Mouse (Mus musculus) thymus, postnatal 14 days (tissue): ENCODE measurements around the gene Gm49450.

Experiments used
- DNase-seq: peaks from one replicate; pipeline ENCODE4 v3.0.0; 2021

Gm49450 gene

DNA sequence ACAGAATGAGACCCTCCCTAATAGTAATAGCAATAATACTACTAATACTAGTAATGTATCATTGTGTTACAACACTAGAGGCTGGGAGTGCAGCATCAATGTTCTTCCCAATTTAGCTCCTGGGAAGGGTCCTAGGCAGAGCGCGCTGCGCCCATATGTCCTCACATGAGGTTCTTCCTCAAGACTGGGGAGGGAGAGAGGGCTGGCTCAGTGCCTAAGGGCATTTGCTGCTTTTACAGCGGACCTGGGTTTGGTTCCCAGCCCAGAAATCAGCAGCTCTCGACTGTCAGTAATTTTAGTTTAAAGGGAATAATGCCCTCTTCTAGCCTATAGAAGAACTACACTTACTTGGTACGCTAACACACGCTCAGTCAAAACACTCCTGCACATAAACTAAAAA lies 65.8 kb downstream of the Gm49450 start:
- no peak for DNase-seq

DNA sequence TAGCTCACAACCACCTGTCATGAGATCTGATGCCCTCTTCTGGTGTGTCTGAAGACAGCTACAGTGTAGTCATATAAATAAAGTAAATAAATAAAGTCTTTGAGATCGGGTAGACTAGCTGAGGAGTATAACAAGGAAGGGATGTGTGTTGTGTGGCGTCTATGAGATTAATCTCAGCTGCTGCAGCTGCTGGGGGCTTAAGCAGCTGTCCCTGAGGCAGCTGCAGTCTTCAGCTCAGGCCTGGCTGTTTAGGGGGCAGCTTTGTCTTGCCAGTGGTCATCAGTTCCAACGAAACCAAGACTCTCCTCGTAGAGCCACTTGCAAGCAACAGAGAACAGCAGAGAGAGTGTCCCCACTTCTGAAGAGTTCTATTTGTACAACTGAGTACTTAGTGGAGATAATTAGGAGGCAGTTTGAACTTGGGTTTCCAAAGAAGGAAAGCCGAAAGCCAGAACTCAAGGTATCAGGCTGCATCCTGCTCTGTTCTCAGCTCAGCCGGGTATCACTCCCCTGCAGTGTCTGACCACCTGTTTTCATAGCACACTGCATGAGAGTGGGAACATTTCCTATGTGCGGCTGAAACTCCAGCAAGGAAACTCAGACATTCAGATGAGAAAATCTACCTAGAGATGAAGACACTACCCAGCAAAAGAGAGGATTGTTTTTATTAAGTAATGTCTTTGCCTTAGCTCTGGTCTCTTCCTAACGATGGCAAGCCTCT lies 66.5 kb downstream of the Gm49450 start:
- DNase-seq: no peak

DNA sequence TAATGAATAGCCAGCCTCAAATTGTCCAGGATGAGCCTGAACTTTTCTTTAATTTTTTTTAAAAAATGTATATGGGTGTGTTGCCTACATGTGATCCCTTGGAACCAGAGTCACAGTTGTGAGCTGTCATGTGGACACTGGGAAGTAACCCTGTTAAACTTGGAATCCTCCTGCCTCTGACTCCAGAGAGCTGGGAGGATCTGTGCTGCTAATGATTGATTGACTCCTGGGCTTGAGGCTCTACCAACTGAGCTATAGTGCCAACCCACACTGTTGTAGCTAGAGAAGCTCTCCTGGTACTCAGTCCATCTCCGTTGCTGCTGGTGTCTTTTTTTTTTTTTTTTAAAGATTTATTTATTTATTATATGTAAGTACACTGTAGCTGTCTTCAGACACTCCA lies 69.2 kb downstream of the Gm49450 start:
- DNase-seq: no peak

DNA sequence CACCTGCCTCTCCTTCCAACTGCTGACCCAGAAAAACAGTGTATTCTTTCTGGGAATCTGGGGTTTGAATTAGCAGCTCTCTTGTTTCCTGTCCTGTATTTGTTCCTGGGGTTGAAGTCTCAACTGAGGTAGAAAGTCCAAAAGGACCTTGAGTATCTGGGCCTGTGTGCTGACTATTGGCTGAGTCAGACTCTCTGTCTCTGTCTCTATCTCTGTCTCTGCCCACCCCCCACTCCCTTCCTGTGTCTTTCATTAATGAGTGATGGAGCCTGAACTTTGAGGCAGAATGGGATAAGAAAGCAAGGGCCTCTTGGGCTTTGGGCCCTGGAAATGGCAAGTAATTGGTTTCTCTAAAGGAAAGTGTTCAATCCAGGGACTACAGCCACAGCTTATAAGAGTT lies 69.7 kb downstream of the Gm49450 start:
- DNase-seq: no peak
